Mouse (Mus musculus): ENCODE data around the gene Samd11.

Samd11 gene

DNA sequence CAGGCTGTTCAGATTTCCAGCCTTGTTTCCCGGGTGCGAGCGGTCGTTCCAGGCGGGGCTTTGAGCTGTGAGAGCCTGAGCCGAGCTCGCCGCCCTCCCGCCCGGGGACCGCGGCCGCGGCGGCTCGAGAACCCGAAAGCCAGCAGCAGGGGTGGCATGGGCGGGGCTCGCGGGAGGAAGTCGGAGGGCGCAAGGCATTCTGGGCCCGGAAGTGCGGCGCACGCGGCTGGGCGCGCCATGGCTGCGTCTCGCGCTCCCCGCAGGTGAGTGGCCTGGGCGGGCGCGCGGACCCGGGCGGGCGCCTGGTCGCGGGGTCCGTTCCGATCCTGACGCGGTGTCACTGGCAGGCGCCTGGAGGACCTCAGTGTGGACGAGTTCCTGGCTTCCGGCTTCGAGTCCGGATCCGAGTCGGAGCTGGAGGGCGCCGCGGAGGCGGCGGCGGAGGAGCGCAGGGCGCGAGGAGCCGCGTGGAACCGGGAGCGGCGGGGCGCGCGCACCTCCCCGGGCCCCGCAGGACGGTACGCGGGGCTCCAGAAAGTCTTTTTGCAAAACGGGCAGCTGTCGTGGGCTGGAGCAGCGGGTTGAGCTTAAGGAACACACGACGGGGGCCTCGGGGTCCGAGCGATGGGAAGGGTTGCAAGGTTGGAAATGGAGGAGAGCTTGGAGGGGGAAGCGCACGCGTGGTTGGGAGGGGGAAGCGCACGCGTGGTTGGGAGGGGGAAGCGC lies 19.5 kb downstream of the Samd11 start, which contains the start of gene Noc2l:
Gene Noc2l, plus strand, starts transcription at position 203 of the 726 bp plus-strand sequence.
- Histone ChIP-seq H3K27me3 (ENCODE audit: insufficient read depth, low read length) (peaks cover 13% of the 10 kb centered on the region), H3K4me1 (replicated peaks; ENCODE audit: low read depth, low read length) (peaks cover 40% of the 10 kb centered on the region), H3K4me3 (replicated peaks; ENCODE audit: low read length) (peak within 1 kb of the TSS; percentile 97), H3K9me3 (ENCODE audit: low read length) (peaks cover 34% of the 10 kb centered on the region), H3K36me3 (ENCODE audit: insufficient read depth, low read length) (peaks cover 63% of the 10 kb centered on the region)
- no peak for TF ChIP-seq NANOG (IDR thresholded peaks at IDR 0.05; ENCODE audit: borderline replicate concordance, low read length)

DNA sequence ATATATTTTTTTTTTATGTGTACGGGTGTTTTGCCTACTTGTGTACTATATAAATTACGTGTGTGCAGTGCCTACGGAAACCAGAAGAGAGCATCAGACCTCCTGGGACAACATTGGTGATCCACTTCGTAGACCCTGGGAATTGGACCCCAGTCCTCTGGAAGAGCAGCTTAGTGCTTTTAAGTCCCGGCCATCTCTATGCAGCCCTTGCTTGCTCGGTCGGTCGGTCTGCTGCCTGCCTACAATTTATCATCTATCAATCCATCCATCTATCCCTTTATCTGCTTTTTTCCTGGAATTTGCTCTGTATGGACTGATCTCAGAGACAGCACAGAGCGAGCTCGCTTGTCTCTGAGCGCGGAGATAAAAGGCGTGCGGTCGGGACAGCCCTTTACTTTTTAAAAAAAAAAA lies 20.1 kb downstream of the Samd11 start:
- H3K9me3 ChIP-seq (ENCODE audit: low read length): peaks cover 28% of the 10 kb centered on the region
- H3K4me3 ChIP-seq (replicated peaks; ENCODE audit: low read length): peak overlapping the region; percentile 97
- peaks cover 41% of the 10 kb centered on the region for H3K4me1 ChIP-seq (replicated peaks; ENCODE audit: low read depth, low read length)
- peaks cover 13% of the 10 kb centered on the region for H3K27me3 ChIP-seq (ENCODE audit: insufficient read depth, low read length)
- H3K36me3 ChIP-seq (ENCODE audit: insufficient read depth, low read length): peaks cover 63% of the 10 kb centered on the region
- no peak for TF ChIP-seq POU5F1 (IDR thresholded peaks at IDR 0.05; ENCODE audit: borderline replicate concordance, low read length)
- TF ChIP-seq NANOG (IDR thresholded peaks at IDR 0.05; ENCODE audit: borderline replicate concordance, low read length): no peak
- TF ChIP-seq CTCF (conservative IDR thresholded peaks at IDR 0.05; ENCODE audit: low read length): no peak

DNA sequence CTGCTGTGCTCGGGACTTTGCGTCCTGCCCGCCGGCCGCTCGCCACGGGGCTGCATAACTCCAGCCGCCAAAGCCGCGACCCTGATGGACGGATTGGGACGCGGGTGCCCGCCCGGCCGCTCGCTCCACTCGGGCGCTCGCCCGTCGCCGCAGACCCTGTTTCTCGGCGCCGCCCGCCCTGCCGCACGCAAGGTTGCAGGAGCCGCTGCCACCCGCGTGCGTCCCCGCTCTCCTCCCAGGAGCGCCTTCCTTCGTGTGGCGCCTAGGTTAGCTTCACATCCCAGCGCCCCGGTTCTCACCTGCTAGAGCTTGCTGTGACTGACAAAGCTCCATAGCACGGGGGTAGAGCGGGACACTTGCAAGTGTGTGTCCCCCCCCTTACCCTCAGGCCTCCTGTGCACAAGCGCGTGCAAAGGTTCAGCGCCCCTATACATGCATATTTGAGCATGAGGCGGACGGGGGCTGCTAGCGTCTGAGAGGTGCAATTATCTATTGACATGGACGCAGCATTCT lies 20.7 kb downstream of the Samd11 start, which contains the start of gene Plekhn1:
Gene Plekhn1, minus strand, starts transcription at position 157 of the 513 bp plus-strand sequence.
- peaks cover 63% of the 10 kb centered on the region for H3K36me3 ChIP-seq (ENCODE audit: insufficient read depth, low read length)
- H3K9me3 ChIP-seq (ENCODE audit: low read length): peaks cover 22% of the 10 kb centered on the region
- peaks cover 45% of the 10 kb centered on the region for H3K4me1 ChIP-seq (replicated peaks; ENCODE audit: low read depth, low read length)
- peak within 1 kb of the TSS; percentile 97 for H3K4me3 ChIP-seq (replicated peaks; ENCODE audit: low read length)
- peaks cover 13% of the 10 kb centered on the region for H3K27me3 ChIP-seq (ENCODE audit: insufficient read depth, low read length)
- TF ChIP-seq POU5F1 (IDR thresholded peaks at IDR 0.05; ENCODE audit: borderline replicate concordance, low read length) (no peak), CTCF (conservative IDR thresholded peaks at IDR 0.05; ENCODE audit: low read length) (no peak), NANOG (IDR thresholded peaks at IDR 0.05; ENCODE audit: borderline replicate concordance, low read length) (no peak)

DNA sequence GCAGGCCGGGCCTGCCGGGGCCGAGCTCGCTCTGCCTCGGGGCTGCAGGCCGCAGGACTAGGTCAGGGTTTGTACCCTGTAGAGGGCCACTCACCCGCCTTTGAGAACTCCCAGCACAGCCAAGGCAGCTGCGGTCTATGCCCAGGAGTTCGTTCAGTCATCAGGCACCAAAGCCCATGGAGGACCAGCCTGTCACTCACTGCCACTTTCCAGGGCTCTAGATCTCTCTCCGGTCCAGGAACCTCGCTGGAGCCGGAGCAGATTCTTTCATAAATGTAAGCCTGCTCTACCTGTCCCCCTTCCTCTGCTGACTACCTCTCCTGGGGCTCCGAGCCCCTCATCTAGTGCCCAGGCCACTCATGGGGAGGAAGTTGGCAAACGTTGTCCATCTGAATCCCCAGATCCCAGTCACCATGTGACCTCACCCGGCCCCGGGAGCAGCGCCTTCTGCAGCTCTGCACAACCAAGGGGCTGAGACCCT lies 21.4 kb downstream of the Samd11 start:
- peaks cover 16% of the 10 kb centered on the region for H3K9me3 ChIP-seq (ENCODE audit: low read length)
- H3K4me1 ChIP-seq (replicated peaks; ENCODE audit: low read depth, low read length): peaks cover 46% of the 10 kb centered on the region
- peaks cover 13% of the 10 kb centered on the region for H3K27me3 ChIP-seq (ENCODE audit: insufficient read depth, low read length)
- peaks cover 63% of the 10 kb centered on the region for H3K36me3 ChIP-seq (ENCODE audit: insufficient read depth, low read length)
- TF ChIP-seq POU5F1 (IDR thresholded peaks at IDR 0.05; ENCODE audit: borderline replicate concordance, low read length): no peak
- no peak for TF ChIP-seq NANOG (IDR thresholded peaks at IDR 0.05; ENCODE audit: borderline replicate concordance, low read length)
- no peak for TF ChIP-seq CTCF (conservative IDR thresholded peaks at IDR 0.05; ENCODE audit: low read length)
- peak overlapping the region; percentile 84 for H3K4me3 ChIP-seq (replicated peaks; ENCODE audit: low read length)

DNA sequence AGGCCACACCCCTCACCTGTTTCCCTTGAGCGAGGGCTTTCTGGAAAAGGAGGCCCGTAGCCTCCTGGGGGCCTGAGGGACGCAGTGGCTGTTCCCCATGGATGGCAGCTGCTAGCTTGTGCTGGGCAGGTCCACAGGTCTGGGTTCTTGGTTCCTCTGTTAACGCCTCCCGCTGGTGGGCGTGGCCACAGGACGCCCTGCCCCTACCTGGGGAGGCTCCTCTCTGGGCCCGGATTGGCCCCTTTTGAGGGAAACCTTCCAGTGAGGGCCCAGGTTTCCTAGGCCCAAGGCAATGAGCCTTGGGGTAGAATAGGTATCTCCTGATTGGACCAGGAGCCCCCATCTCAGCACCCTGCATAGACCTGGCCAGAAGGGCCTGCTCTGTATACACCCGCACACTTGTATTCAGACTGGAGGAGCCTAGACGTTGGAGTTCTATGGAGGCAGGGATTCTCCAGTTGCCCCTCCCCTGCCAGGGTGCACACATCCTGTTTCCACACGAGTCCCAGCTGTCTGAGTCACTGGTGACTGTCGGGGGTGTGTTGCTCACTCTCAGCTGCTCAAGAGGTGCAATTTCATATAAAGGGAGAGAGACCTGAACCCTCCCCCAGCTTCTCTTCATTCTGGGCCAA lies 26.9 kb downstream of the Samd11 start:
- Histone ChIP-seq H3K36me3 (ENCODE audit: insufficient read depth, low read length) (peaks cover 51% of the 10 kb centered on the region), H3K4me3 (replicated peaks; ENCODE audit: low read length) (peak overlapping the region; percentile 73), H3K27me3 (ENCODE audit: insufficient read depth, low read length) (peaks cover 17% of the 10 kb centered on the region), H3K9me3 (ENCODE audit: low read length) (no peaks in the 10 kb centered on the region), H3K4me1 (replicated peaks; ENCODE audit: low read depth, low read length) (peaks cover 49% of the 10 kb centered on the region)
- TF ChIP-seq CTCF (conservative IDR thresholded peaks at IDR 0.05; ENCODE audit: low read length): no peak
- TF ChIP-seq NANOG (IDR thresholded peaks at IDR 0.05; ENCODE audit: borderline replicate concordance, low read length): no peak
- TF ChIP-seq POU5F1 (IDR thresholded peaks at IDR 0.05; ENCODE audit: borderline replicate concordance, low read length): no peak

DNA sequence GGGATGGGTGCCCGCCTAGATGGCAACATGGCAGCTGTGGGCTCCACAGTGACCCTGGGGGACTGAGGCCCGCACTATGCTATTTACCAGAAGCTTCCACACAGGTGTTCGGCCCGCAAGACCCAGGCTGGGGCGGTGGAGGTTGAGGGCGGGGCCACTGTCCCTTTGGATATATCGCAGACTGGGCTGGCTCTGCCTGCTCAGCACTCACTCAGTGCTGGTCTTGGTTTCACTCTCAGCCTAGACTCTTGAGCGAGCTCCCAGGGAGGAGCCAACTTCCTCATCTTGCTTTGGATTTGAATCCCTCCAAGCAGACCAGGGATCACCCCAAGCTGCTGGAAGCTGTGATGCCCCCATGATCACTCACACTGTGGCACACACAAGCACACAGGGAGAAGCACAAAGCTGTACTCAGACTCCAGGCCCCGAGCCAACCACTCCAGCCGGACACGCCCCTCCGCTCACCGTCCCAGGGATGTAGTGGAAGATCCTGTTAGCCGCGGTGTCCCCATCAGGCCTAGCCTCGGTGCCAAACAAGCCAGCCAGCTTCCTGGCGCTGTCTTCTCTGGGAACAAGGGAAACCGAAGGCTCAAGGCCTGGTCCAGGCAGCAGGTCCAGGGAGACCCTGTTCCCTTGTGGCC lies 27.6 kb downstream of the Samd11 start:
- peaks cover 42% of the 10 kb centered on the region for H3K4me1 ChIP-seq (replicated peaks; ENCODE audit: low read depth, low read length)
- TF ChIP-seq NANOG (IDR thresholded peaks at IDR 0.05; ENCODE audit: borderline replicate concordance, low read length) (no peak), CTCF (conservative IDR thresholded peaks at IDR 0.05; ENCODE audit: low read length) (no peak), POU5F1 (IDR thresholded peaks at IDR 0.05; ENCODE audit: borderline replicate concordance, low read length) (no peak)
- H3K36me3 ChIP-seq (ENCODE audit: insufficient read depth, low read length): peaks cover 47% of the 10 kb centered on the region
- H3K9me3 ChIP-seq (ENCODE audit: low read length): no peaks in the 10 kb centered on the region
- peak overlapping the region; percentile 73 for H3K4me3 ChIP-seq (replicated peaks; ENCODE audit: low read length)
- peaks cover 16% of the 10 kb centered on the region for H3K27me3 ChIP-seq (ENCODE audit: insufficient read depth, low read length)

DNA sequence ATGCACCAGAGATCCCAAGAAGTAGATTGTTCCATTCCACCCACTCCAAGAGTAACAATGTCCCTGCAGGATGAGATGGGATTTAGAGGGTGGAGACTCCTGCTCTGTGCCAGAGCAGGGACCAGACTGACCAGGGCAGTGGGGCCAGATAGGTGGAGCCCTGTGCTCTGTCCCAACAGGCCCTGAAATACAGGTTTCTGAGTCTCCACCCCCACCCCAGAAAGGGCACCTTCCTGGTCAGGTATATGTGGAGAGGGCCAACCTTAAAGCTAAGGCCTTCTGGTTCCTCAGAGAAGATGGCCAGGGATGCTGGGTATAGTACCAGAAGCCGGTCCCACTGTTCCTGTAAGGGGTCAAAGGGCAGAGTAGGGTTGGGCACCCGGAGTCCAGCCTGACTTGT lies 31.2 kb downstream of the Samd11 start:
- Histone ChIP-seq H3K4me1 (replicated peaks; ENCODE audit: low read depth, low read length) (peaks cover 29% of the 10 kb centered on the region), H3K9me3 (ENCODE audit: low read length) (no peaks in the 10 kb centered on the region), H3K27me3 (ENCODE audit: insufficient read depth, low read length) (peaks cover 29% of the 10 kb centered on the region), H3K4me3 (replicated peaks; ENCODE audit: low read length) (no peak overlapping the region), H3K36me3 (ENCODE audit: insufficient read depth, low read length) (peaks cover 11% of the 10 kb centered on the region)
- TF ChIP-seq CTCF (conservative IDR thresholded peaks at IDR 0.05; ENCODE audit: low read length) (no peak), NANOG (IDR thresholded peaks at IDR 0.05; ENCODE audit: borderline replicate concordance, low read length) (no peak), POU5F1 (IDR thresholded peaks at IDR 0.05; ENCODE audit: borderline replicate concordance, low read length) (no peak)

DNA sequence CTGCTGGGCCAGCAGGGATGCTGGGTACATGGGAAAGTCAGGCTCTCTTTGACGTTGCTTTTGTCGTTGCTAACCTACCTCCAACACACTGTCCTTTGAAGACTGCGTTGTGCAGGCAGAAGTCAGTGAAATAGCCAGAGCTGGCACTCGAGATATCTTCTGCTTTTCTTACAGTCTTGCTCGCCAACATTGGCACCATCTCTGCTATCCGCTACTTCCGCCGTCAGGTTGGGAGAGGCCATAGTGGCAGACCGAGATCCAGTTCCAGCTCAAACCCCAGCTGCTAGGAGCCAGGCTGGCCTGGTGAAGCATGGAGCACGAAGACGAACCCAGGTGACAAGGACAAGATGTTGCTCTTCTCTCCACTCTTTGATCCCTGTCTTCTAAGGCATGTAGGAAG lies 35.5 kb downstream of the Samd11 start:
- H3K4me1 ChIP-seq (replicated peaks; ENCODE audit: low read depth, low read length): 0 out of 2 replicates have a peak, but pooled peaks cover 5% of the 10 kb centered on the region
- H3K36me3 ChIP-seq (ENCODE audit: insufficient read depth, low read length): peaks cover 7% of the 10 kb centered on the region; the same call in 1 of the 2 replicates

More for the DNA sequence above, 35.5 kb downstream of the Samd11 start:
- Histone ChIP-seq H3K4me3 (replicated peaks; ENCODE audit: low read length) (no peak overlapping the region), H3K27me3 (ENCODE audit: insufficient read depth, low read length) (peaks cover 57% of the 10 kb centered on the region), H3K9me3 (ENCODE audit: low read length) (no peaks in the 10 kb centered on the region)
- TF ChIP-seq NANOG (IDR thresholded peaks at IDR 0.05; ENCODE audit: borderline replicate concordance, low read length): no peak
- TF ChIP-seq CTCF (conservative IDR thresholded peaks at IDR 0.05; ENCODE audit: low read length): no peak
- TF ChIP-seq POU5F1 (IDR thresholded peaks at IDR 0.05; ENCODE audit: borderline replicate concordance, low read length): no peak

Data from E14TG2a.4 (cell line).